In the genomic region with DNA sequence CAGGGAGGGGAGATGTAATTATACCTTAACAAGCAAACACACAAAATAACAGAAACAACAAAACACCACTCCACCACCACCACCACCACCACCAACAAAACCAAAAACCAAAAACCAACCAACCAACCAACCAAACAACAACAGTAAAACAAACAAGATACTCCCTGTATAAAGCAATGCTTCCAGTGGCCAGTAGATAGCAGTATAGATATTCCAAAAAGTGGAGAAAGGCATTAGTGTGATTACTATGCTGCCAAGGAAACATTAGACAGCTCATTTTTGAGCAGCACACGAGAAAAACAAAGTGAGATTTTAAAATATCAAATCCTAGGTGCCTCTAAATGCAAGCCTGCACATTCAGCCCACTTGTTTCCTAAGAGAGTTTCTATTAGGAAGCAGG, we compare ENCODE assay signal across 10 mouse cellular contexts. TPM values are rescaled to one million over a fixed set of nuclear protein-coding genes. Genes with fewer than 3 reads are reported as not detected.
A peak's percentile ranks its signal among the peaks of the same experiment; 100 is the strongest.
DNase-seq lines count a peak whose midpoint lies in the region; ATAC-seq and TF ChIP-seq lines count a peak whose summit lies in the region.
"Had no signal": no experiment of that assay in that cellular context is flagged by ENCODE, and none has a peak within 500 bp of the region (broad histone marks: within the 10 kb centered on the region; RNA-seq: fewer than 3 reads in every experiment).

No protein-coding gene starts in this region.

- 7% methylated on average over 1 of the region's 1 CpGs for WGBS in hindbrain, embryonic 14.5 days
- 11% methylated on average over 1 of the region's 1 CpGs for WGBS in hindbrain, embryonic 13.5 days
- 6% methylated on average over 1 of the region's 1 CpGs for WGBS in lung, embryonic 14.5 days
- WGBS in midbrain, postnatal 0 days: 5% methylated on average over 1 of the region's 1 CpGs

- no peaks in the 10 kb centered on the region for H3K79me2 ChIP-seq in MEL (ENCODE audit: control insufficient read depth, insufficient read depth, low read length, poor library complexity)

- H3K4me2 ChIP-seq in hindbrain, embryonic 14.5 days (replicated peaks): no peak overlapping the region
- H3K4me2 ChIP-seq in hindbrain, embryonic 13.5 days: no peak overlapping the region
- no peak overlapping the region for H3K4me2 ChIP-seq in lung, embryonic 14.5 days
- H3K4me2 ChIP-seq in midbrain, postnatal 0 days (ENCODE audit: low read depth, low read length, poor library complexity, severe bottlenecking): no peak overlapping the region
- H3K4me2 ChIP-seq: limb, embryonic 13.5 days had no signal

- 0 out of 2 replicates have a peak, but pooled peaks have one; percentile 16 for TF ChIP-seq CTCF in lung, embryonic 14.5 days (IDR thresholded peaks at IDR 0.05; ENCODE audit: low read depth)
- TF ChIP-seq CTCF in MEL (IDR thresholded peaks at IDR 0.05 in 2 of 3, conservative IDR thresholded peaks at IDR 0.05 in 1 of 3; ENCODE audit: control insufficient read depth in 1 of 3, insufficient read depth in 1 of 3, low read depth in 2 of 3, low read length in 3 of 3, poor library complexity in 1 of 3, severe bottlenecking in 1 of 3): peak in 1 of 3 experiments; percentile 39; a peak in 2 of 6 replicates
- peak; percentile 75 for TF ChIP-seq CTCF in midbrain, postnatal 0 days (IDR thresholded peaks at IDR 0.05)

- H3K4me3 ChIP-seq in hindbrain, embryonic 14.5 days (replicated peaks; ENCODE audit: low read length): no peak overlapping the region
- no peak overlapping the region for H3K4me3 ChIP-seq in hindbrain, embryonic 13.5 days
- H3K4me3 ChIP-seq in lung, embryonic 14.5 days (ENCODE audit: low read depth, low read length): no peak overlapping the region
- H3K4me3 ChIP-seq in MEL (ENCODE audit: control insufficient read depth in 1 of 2, insufficient read depth in 1 of 2, low read depth in 2 of 2, low read length in 2 of 2): no peak overlapping the region
- H3K4me3 ChIP-seq in midbrain, postnatal 0 days (ENCODE audit: low read depth, low read length): no peak overlapping the region
- H3K4me3 ChIP-seq: limb, embryonic 13.5 days had no signal

- H3K27ac ChIP-seq in hindbrain, embryonic 14.5 days: no peak overlapping the region
- H3K27ac ChIP-seq in hindbrain, embryonic 13.5 days: no peak overlapping the region
- H3K27ac ChIP-seq in lung, embryonic 14.5 days (ENCODE audit: low read depth): no peak overlapping the region
- H3K27ac ChIP-seq in MEL (ENCODE audit: control insufficient read depth, low read depth, low read length): no peak overlapping the region
- no peak overlapping the region for H3K27ac ChIP-seq in midbrain, postnatal 0 days (ENCODE audit: low read depth, low read length)
- H3K27ac ChIP-seq: limb, embryonic 13.5 days had no signal

- no peak for TF ChIP-seq EP300 in MEL (IDR thresholded peaks at IDR 0.05; ENCODE audit: low read depth in 1 of 2, low read length in 2 of 2)

- H3K9ac ChIP-seq in hindbrain, embryonic 14.5 days: no peak overlapping the region
- H3K9ac ChIP-seq in hindbrain, embryonic 13.5 days: no peak overlapping the region
- no peak overlapping the region for H3K9ac ChIP-seq in lung, embryonic 14.5 days
- no peak overlapping the region for H3K9ac ChIP-seq in MEL (ENCODE audit: control insufficient read depth, low read depth, low read length, poor library complexity, severe bottlenecking)
- no peak overlapping the region for H3K9ac ChIP-seq in midbrain, postnatal 0 days (replicated peaks; ENCODE audit: low read length, poor library complexity, severe bottlenecking)
- H3K9ac ChIP-seq: limb, embryonic 13.5 days had no signal

- no peaks in the 10 kb centered on the region for H3K36me3 ChIP-seq in hindbrain, embryonic 14.5 days (replicated peaks; ENCODE audit: control insufficient read depth, insufficient read depth)
- H3K36me3 ChIP-seq in hindbrain, embryonic 13.5 days: no peaks in the 10 kb centered on the region
- no peaks in the 10 kb centered on the region for H3K36me3 ChIP-seq in lung, embryonic 14.5 days (ENCODE audit: insufficient read depth)
- H3K36me3 ChIP-seq in MEL (ENCODE audit: control insufficient read depth in 1 of 2, insufficient read depth in 2 of 2, low read length in 2 of 2): no peaks in the 10 kb centered on the region
- no peaks in the 10 kb centered on the region for H3K36me3 ChIP-seq in midbrain, postnatal 0 days (ENCODE audit: insufficient read depth, low read length)
- H3K36me3 ChIP-seq: limb, embryonic 13.5 days had no signal

- TF ChIP-seq RAD21 in MEL (IDR thresholded peaks at IDR 0.05; ENCODE audit: low read depth, low read length): peak; percentile 48

- H3K27me3 ChIP-seq in hindbrain, embryonic 14.5 days (ENCODE audit: control insufficient read depth, insufficient read depth, low read length): no peaks in the 10 kb centered on the region
- H3K27me3 ChIP-seq in hindbrain, embryonic 13.5 days: 0 out of 2 replicates have a peak, but pooled peaks cover 3% of the 10 kb centered on the region
- H3K27me3 ChIP-seq in lung, embryonic 14.5 days (ENCODE audit: insufficient read depth, low read length): no peaks in the 10 kb centered on the region
- no peaks in the 10 kb centered on the region for H3K27me3 ChIP-seq in MEL (ENCODE audit: control insufficient read depth in 1 of 2, insufficient read depth in 2 of 2, low read length in 2 of 2)
- no peaks in the 10 kb centered on the region for H3K27me3 ChIP-seq in midbrain, postnatal 0 days (ENCODE audit: insufficient read depth, low read length)

- DNase-seq in hindbrain, embryonic 14.5 days (ENCODE audit: low spot score): peak; percentile 35
- peak; percentile 0 for DNase-seq in lung, embryonic 14.5 days
- DNase-seq in lung, postnatal 14 days: no peak
- peak; percentile 2 for DNase-seq in MEL (ENCODE audit: low read depth, low spot score)
- peak; percentile 35 for DNase-seq in midbrain, postnatal 0 days (ENCODE audit: low spot score)
- DNase-seq in adrenal gland, postnatal 36 days: no peak
- DNase-seq: heart, adult 18-20 months had no signal

- no peak for TF ChIP-seq POLR2A in MEL (IDR thresholded peaks at IDR 0.05; ENCODE audit: control insufficient read depth in 1 of 2, insufficient read depth in 1 of 2, low read depth in 1 of 2, low read length in 2 of 2, poor library complexity in 1 of 2)

- no peaks in the 10 kb centered on the region for H3K4me1 ChIP-seq in hindbrain, embryonic 14.5 days (replicated peaks; ENCODE audit: control insufficient read depth, insufficient read depth, low read length)
- H3K4me1 ChIP-seq in hindbrain, embryonic 13.5 days (replicated peaks): no peaks in the 10 kb centered on the region
- no peaks in the 10 kb centered on the region for H3K4me1 ChIP-seq in lung, embryonic 14.5 days (ENCODE audit: insufficient read depth)
- no peaks in the 10 kb centered on the region for H3K4me1 ChIP-seq in MEL (ENCODE audit: control insufficient read depth in 1 of 2, insufficient read depth in 2 of 2, low read length in 2 of 2)
- no peaks in the 10 kb centered on the region for H3K4me1 ChIP-seq in midbrain, postnatal 0 days (ENCODE audit: insufficient read depth, low read length)
- H3K4me1 ChIP-seq: limb, embryonic 13.5 days had no signal

- H3K9me3 ChIP-seq in hindbrain, embryonic 14.5 days (ENCODE audit: control insufficient read depth, low read length): no peaks in the 10 kb centered on the region
- no peaks in the 10 kb centered on the region for H3K9me3 ChIP-seq in hindbrain, embryonic 13.5 days
- H3K9me3 ChIP-seq in lung, embryonic 14.5 days (ENCODE audit: low read depth, low read length): no peaks in the 10 kb centered on the region
- H3K9me3 ChIP-seq in MEL (replicated peaks; ENCODE audit: insufficient read depth, low read length): no peaks in the 10 kb centered on the region
- H3K9me3 ChIP-seq in midbrain, postnatal 0 days (ENCODE audit: low read length): no peaks in the 10 kb centered on the region
- H3K9me3 ChIP-seq: limb, embryonic 13.5 days had no signal

- ATAC-seq in hindbrain, embryonic 14.5 days (ENCODE audit: low FRiP score): peak; percentile 74; the same call in 1 of the 2 replicates
- ATAC-seq in hindbrain, embryonic 13.5 days (ENCODE audit: low FRiP score): no peak
- ATAC-seq in lung, embryonic 14.5 days (ENCODE audit: insufficient read depth): no peak
- ATAC-seq in midbrain, postnatal 0 days (ENCODE audit: low FRiP score): no peak

TF ChIP-seq in MEL, 35 proteins besides CTCF, POLR2A, EP300 and RAD21:
- TF ChIP-seq JUND (IDR thresholded peaks at IDR 0.05; ENCODE audit: low read depth, low read length): no peak
- TF ChIP-seq UBTF (IDR thresholded peaks at IDR 0.05; ENCODE audit: borderline replicate concordance, insufficient read depth, low read depth, low read length): no peak
- TF ChIP-seq SMC3 (IDR thresholded peaks at IDR 0.05; ENCODE audit: low read depth, low read length): peak; percentile 38; the same call in 1 of the 2 replicates

RNA-seq across cellular contexts. Expression of gene Nxph2, which starts 6.2 kb away (rescaled TPM):
- 7.1 and 7.8 TPM in 2 replicates for polyA plus RNA-seq in hindbrain, embryonic 14.5 days (2014; fragmentation: Nextera tagmentation; extraction: Ambion mirVana)
- polyA plus RNA-seq in hindbrain, embryonic 13.5 days (2015; fragmentation: Nextera tagmentation; extraction: Ambion mirVana): 1.9 and 2.0 TPM in 2 replicates
- not detected in 2 replicates for polyA plus RNA-seq in lung, embryonic 14.5 days (2014; fragmentation: Nextera tagmentation; extraction: Ambion mirVana)
- not detected in 2 replicates for total RNA-seq in MEL (2012; rRNA removed)
- polyA plus RNA-seq in MEL (2012; ENCODE audit: insufficient read depth in 1 of 2, insufficient read length in 2 of 2, low read depth in 1 of 2, low replicate concordance in 2 of 2, missing spikeins in 1 of 2): not detected
- total RNA-seq in midbrain, postnatal 0 days (2014; rRNA removed): 0.42 and 1.2 TPM in 2 replicates
- polyA plus RNA-seq in midbrain, postnatal 0 days (2015; fragmentation: Nextera tagmentation; extraction: Ambion mirVana): 0.77 and 0.90 TPM in 2 replicates
- total RNA-seq in adrenal gland, postnatal 36 days (2021): not detected
- total RNA-seq: heart, adult 18-20 months; neutrophil, adult 5-6 weeks had no signal
- polyA plus RNA-seq: limb, embryonic 13.5 days had no signal

Comparison
In these comparisons a context has a peak if more than half of its experiments do, and no peak if none do; other contexts are left out.
1. DNase-seq: peak in hindbrain, embryonic 14.5 days (single experiment), lung, embryonic 14.5 days (single experiment), MEL (single experiment) and midbrain, postnatal 0 days (single experiment); none in lung, postnatal 14 days (single experiment) and adrenal gland, postnatal 36 days (0 of 2).